Mouse (Mus musculus): ENCODE results near the gene Tspan11. TPM values are rescaled to one million over a fixed set of nuclear protein-coding genes. Genes with fewer than 3 reads are reported as not detected.

Tspan11 gene
- polyA plus RNA-seq (2015; fragmentation: Nextera tagmentation; extraction: Ambion mirVana) = 3.9 and 5.2 TPM in 2 replicates

GRCm38 (mm10) chr6:127887511-127888421, at the start of gene Tspan11:
Gene Tspan11 (plus strand): TSS chr6:127887589.
- no peaks in the 10 kb centered on the region for H3K36me3 ChIP-seq

DNA sequence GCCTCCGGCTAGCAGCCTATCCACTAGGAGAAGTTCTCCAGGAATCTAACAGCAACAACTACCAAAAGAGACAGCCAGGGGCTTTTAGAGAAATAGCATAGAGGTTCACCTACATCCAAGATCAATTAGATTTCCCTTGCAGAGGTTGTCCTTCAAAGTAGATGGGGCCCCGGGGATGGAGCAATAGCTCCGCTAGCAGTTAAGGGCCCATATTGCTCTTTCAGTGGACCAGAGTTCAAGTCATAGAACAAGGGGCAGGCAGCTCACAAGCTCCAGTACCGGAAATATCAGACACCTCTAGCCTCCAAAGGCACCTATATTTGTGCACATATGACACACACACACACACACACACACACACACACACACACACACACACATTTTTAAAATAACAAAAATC, 49.5 kb upstream of the Tspan11 start:
- Histone ChIP-seq H3K9ac (no peak overlapping the region), H3K4me1 (no peaks in the 10 kb centered on the region), H3K4me3 (replicated peaks) (no peak overlapping the region), H3K4me2 (no peak overlapping the region), H3K36me3 (no peaks in the 10 kb centered on the region), H3K27ac (no peak overlapping the region), H3K9me3 (no peaks in the 10 kb centered on the region), H3K27me3 (replicated peaks) (no peaks in the 10 kb centered on the region)
- WGBS = 94% methylated on average over 4 of the region's 4 CpGs
- no peak for ATAC-seq (ENCODE audit: insufficient read depth, low FRiP score, low read depth)

More at GRCm38 (mm10) chr6:127887511-127888421, at the start of gene Tspan11:
- H3K27ac ChIP-seq = 0 out of 2 replicates have a peak within 1 kb of the TSS, but pooled peaks have one; percentile 33
- H3K4me1 ChIP-seq = peaks cover 16% of the 10 kb centered on the region; the same call in 1 of the 2 replicates
- peak within 1 kb of the TSS; percentile 91 for H3K4me2 ChIP-seq
- H3K4me3 ChIP-seq (replicated peaks) = peak within 1 kb of the TSS; percentile 43
- peak within 1 kb of the TSS; percentile 20; the same call in 1 of the 2 replicates for H3K9ac ChIP-seq
- 3% methylated on average over 36 of the region's 36 CpGs for WGBS
- peak; percentile 48; the same call in 1 of the 2 replicates for ATAC-seq (ENCODE audit: insufficient read depth, low FRiP score, low read depth)
- no peaks in the 10 kb centered on the region for H3K9me3 ChIP-seq
- H3K27me3 ChIP-seq (replicated peaks) = 0 out of 2 replicates have a peak, but pooled peaks cover 8% of the 10 kb centered on the region

DNA sequence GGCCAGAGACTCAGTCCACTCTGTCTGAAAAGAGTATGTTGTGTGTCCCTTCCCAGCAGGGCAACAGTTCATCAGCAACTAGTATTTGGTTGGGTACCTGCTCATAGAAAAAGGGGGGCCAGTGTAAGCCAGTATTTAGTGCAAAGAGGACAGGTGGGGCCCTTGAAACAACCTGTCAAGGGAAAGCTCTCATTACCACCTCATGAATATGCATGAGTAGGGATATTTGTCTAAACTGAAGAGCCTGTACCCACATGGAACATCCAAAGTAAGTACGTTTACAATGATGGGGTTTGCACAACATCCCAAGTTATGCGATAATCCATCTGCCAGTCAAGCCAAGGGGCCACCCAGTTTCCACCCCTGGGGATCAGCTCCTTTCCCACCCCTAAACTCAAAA, 47.9 kb upstream of the Tspan11 start:
- Histone ChIP-seq H3K27me3 (replicated peaks) (no peaks in the 10 kb centered on the region), H3K4me1 (no peaks in the 10 kb centered on the region), H3K4me3 (replicated peaks) (no peak overlapping the region), H3K4me2 (no peak overlapping the region), H3K36me3 (no peaks in the 10 kb centered on the region), H3K27ac (no peak overlapping the region), H3K9ac (no peak overlapping the region), H3K9me3 (no peaks in the 10 kb centered on the region)
- WGBS = 78% methylated on average over 2 of the region's 2 CpGs
- ATAC-seq (ENCODE audit: insufficient read depth, low FRiP score, low read depth) = no peak

DNA sequence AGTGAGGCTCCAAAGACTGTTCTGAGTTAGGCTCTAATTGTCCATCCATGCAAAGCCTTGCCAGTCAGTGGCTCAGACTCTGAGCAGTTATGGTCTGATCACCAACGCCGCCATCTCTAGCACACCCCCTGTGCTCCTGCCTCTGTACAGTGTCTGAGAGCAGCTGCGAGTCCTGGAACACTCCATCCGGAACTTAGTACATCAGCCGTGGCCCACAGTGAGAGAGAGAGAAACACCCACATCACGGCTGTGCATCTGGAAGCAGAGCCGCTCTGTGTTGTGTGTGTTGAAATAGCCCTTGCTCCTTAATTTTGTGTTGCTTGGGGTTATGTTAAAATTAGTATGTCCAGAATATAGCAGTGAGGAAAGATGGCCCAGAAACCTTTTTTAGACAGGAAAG, 47.2 kb upstream of the Tspan11 start:
- Histone ChIP-seq H3K4me2 (no peak overlapping the region), H3K27ac (no peak overlapping the region), H3K36me3 (no peaks in the 10 kb centered on the region), H3K4me3 (replicated peaks) (no peak overlapping the region), H3K9ac (no peak overlapping the region), H3K4me1 (no peaks in the 10 kb centered on the region), H3K27me3 (replicated peaks) (no peaks in the 10 kb centered on the region), H3K9me3 (no peaks in the 10 kb centered on the region)
- ATAC-seq (ENCODE audit: insufficient read depth, low FRiP score, low read depth) = no peak
- 74% methylated on average over 7 of the region's 7 CpGs for WGBS

GRCm38 (mm10) chr6:127841326-127841725, 46.1 kb upstream of the Tspan11 start:
- Histone ChIP-seq H3K27me3 (replicated peaks) (no peaks in the 10 kb centered on the region), H3K4me1 (no peaks in the 10 kb centered on the region), H3K9me3 (no peaks in the 10 kb centered on the region), H3K27ac (no peak overlapping the region), H3K36me3 (no peaks in the 10 kb centered on the region), H3K4me2 (no peak overlapping the region), H3K4me3 (replicated peaks) (no peak overlapping the region), H3K9ac (no peak overlapping the region)
- no peak for ATAC-seq (ENCODE audit: insufficient read depth, low FRiP score, low read depth)
- 60% methylated on average over 7 of the region's 7 CpGs for WGBS

GRCm38 (mm10) chr6:127846521-127846920, 40.9 kb upstream of the Tspan11 start:
- H3K9me3 ChIP-seq = no peaks in the 10 kb centered on the region
- no peaks in the 10 kb centered on the region for H3K4me1 ChIP-seq
- no peak overlapping the region for H3K27ac ChIP-seq
- no peak overlapping the region for H3K9ac ChIP-seq
- H3K36me3 ChIP-seq = no peaks in the 10 kb centered on the region
- H3K27me3 ChIP-seq (replicated peaks) = no peaks in the 10 kb centered on the region
- no peak for ATAC-seq (ENCODE audit: insufficient read depth, low FRiP score, low read depth)
- H3K4me2 ChIP-seq = no peak overlapping the region
- 71% methylated on average over 6 of the region's 6 CpGs for WGBS
- H3K4me3 ChIP-seq (replicated peaks) = no peak overlapping the region

- Histone ChIP-seq H3K36me3 (no peaks in the 10 kb centered on the region), H3K27me3 (replicated peaks) (no peaks in the 10 kb centered on the region)
- 67% methylated on average over 6 of the region's 6 CpGs for WGBS
Measured at GRCm38 (mm10) chr6:127849496-127849895, 37.9 kb upstream of the Tspan11 start.

DNA sequence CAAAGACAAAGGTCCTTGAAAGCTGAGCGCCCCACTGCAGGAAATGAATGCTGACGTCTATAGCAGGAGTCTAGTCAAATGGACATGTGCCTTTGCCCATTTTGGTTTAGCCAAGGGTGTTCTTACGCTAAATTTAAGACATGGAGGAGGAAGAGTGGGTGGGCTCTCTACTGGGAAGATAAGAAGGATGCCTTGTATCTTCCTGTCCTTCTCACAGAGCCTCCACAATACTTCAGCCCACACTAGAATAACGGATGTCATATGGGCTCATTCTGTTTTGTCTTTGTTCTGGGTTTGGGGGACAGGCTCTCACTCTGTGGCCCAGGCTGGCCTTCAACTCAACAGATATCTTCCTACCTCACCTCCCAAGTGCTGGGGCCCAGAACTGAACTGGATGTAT, 35.8 kb upstream of the Tspan11 start:
- H3K27ac ChIP-seq = no peak overlapping the region
- no peak overlapping the region for H3K4me2 ChIP-seq
- no peak for ATAC-seq (ENCODE audit: insufficient read depth, low FRiP score, low read depth)
- no peak overlapping the region for H3K4me3 ChIP-seq (replicated peaks)
- no peaks in the 10 kb centered on the region for H3K36me3 ChIP-seq
- 90% methylated on average over 4 of the region's 4 CpGs for WGBS
- no peaks in the 10 kb centered on the region for H3K9me3 ChIP-seq
- peaks cover 5% of the 10 kb centered on the region; the same call in 1 of the 2 replicates for H3K4me1 ChIP-seq
- no peak overlapping the region for H3K9ac ChIP-seq
- H3K27me3 ChIP-seq (replicated peaks) = no peaks in the 10 kb centered on the region

More at GRCm38 (mm10) chr6:127849496-127849895, 37.9 kb upstream of the Tspan11 start:
- Histone ChIP-seq H3K4me2 (no peak overlapping the region), H3K9ac (no peak overlapping the region), H3K9me3 (no peaks in the 10 kb centered on the region), H3K4me1 (peaks cover 5% of the 10 kb centered on the region; the same call in 1 of the 2 replicates), H3K27ac (no peak overlapping the region), H3K4me3 (replicated peaks) (no peak overlapping the region)
- ATAC-seq (ENCODE audit: insufficient read depth, low FRiP score, low read depth) = no peak

- H3K4me2 ChIP-seq = no peak overlapping the region
- no peak overlapping the region for H3K27ac ChIP-seq
- ATAC-seq (ENCODE audit: insufficient read depth, low FRiP score, low read depth) = no peak
- WGBS = 92% methylated on average over 7 of the region's 7 CpGs
- no peaks in the 10 kb centered on the region for H3K27me3 ChIP-seq (replicated peaks)
- no peaks in the 10 kb centered on the region for H3K9me3 ChIP-seq
- no peak overlapping the region for H3K4me3 ChIP-seq (replicated peaks)
- no peak overlapping the region for H3K9ac ChIP-seq
- no peaks in the 10 kb centered on the region for H3K36me3 ChIP-seq
- H3K4me1 ChIP-seq = peaks cover 5% of the 10 kb centered on the region; the same call in 1 of the 2 replicates
Measured at GRCm38 (mm10) chr6:127853241-127853640, 34.1 kb upstream of the Tspan11 start.

DNA sequence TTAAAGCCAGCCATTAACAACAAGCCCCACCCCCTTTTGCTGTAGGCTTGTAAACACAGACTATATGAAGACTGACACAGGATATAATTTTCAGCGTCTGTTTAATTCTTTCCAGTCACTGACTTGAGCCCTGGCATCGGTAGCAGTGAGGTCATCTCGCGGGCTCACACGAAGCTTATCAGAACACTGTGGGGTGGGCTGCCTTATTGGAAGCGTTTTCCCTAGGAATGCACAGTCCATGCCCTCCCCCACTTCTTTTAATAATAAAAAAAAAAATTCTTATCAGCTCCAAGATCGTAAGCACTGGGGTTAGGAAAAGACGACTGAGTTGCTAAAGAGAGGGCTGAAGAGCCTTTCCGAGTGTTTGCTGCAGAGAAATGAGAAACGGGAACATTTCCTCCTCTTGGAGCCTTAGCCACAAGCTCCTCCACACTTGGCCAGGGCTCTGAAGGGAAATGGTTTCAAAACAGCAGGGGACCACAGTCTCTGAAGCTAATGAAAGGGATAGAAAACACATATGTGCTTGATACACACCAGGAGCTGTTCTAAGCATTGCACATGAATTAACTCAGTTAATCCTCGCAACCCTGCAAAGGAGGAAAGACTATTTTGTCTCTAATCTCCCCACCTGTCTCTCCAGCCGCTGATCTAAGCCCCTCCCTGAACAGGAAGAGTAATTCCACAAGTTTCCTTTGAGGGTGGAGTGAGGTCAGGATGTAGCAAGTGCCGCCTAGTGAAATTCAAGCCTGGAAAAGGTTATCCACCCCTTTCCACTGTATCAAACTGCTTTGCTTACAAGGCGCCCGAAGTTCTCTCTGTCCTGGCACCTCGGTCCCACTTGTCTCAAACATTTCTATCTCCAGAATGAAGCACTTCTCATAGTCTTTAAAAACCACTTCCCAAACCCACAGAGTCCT, 33.4 kb upstream of the Tspan11 start:
- no peak overlapping the region for H3K4me3 ChIP-seq (replicated peaks)
- peak overlapping the region; percentile 31; the same call in 1 of the 2 replicates for H3K27ac ChIP-seq
- H3K36me3 ChIP-seq = no peaks in the 10 kb centered on the region
- H3K4me2 ChIP-seq = peak overlapping the region; percentile 28
- ATAC-seq (ENCODE audit: insufficient read depth, low FRiP score, low read depth) = no peak
- H3K4me1 ChIP-seq = peaks cover 5% of the 10 kb centered on the region; the same call in 1 of the 2 replicates
- H3K9me3 ChIP-seq = no peaks in the 10 kb centered on the region
- WGBS = 15% methylated on average over 16 of the region's 16 CpGs
- no peak overlapping the region for H3K9ac ChIP-seq
- no peaks in the 10 kb centered on the region for H3K27me3 ChIP-seq (replicated peaks)

DNA sequence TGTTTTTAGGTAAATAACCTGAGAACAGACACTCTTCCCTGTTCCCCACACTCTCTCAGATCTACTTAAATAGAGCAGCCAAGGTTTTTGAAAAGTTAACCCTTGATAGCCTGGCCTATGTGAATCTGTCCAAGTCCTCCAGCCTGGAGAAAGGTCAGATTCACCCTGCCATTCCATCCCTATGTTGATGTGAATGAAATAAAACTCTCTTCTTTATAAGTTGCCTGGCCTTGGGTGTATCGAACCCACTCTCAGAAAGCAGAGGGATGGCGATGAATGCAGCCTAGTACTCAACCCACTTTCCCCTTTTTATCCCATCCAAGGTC, 32.7 kb upstream of the Tspan11 start:
- Histone ChIP-seq H3K9me3 (no peaks in the 10 kb centered on the region), H3K9ac (no peak overlapping the region), H3K27me3 (replicated peaks) (no peaks in the 10 kb centered on the region), H3K4me1 (peaks cover 5% of the 10 kb centered on the region; the same call in 1 of the 2 replicates), H3K27ac (no peak overlapping the region), H3K4me2 (0 out of 2 replicates have a peak overlapping the region, but pooled peaks have one; percentile 28), H3K36me3 (no peaks in the 10 kb centered on the region), H3K4me3 (replicated peaks) (no peak overlapping the region)
- ATAC-seq (ENCODE audit: insufficient read depth, low FRiP score, low read depth) = no peak
- WGBS = 92% methylated on average over 2 of the region's 2 CpGs

Measured in stomach, embryonic 15.5 days (tissue).